Mouse (Mus musculus) E14TG2a.4 (cell line): ENCODE measurements around the gene Gjc1.

Experiments used
- CTCF ChIP-seq: conservative IDR thresholded peaks from 2 replicates; pipeline ENCODE4 v1.5.1; 2014; ENCODE audit warnings: low read length
- NANOG ChIP-seq: IDR thresholded peaks from 2 replicates; pipeline ENCODE4 v1.6.1; 2014; ENCODE audit warnings: borderline replicate concordance, low read length, mixed read lengths

DNA sequence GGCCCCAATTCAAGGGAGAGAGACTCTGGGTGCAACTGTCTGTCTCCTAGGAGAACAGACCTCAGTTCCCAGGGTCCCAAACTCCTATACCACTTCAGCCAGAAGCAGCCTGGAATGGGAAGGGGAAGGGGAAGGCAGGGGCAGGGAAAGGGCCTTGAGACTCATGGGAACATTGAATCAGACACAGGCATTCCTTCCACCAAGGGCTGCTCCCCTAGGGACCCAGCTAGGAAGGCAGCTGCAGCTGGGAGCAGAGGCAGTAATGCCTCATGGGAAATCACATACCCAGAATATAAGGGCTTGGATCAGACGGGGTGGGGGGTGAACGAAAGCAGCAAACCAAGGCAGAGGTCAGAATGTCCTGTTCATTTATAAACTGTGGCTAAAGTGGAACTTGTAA lies 18.6 kb upstream of the Gjc1 start:
- TF ChIP-seq CTCF = no peak
- TF ChIP-seq NANOG = no peak
